Mouse (Mus musculus) hindbrain, embryonic 11.5 days (tissue): ENCODE results near the gene Plpp6. TPM values are rescaled to one million over a fixed set of nuclear protein-coding genes. Genes with fewer than 3 reads are reported as not detected.

Source experiments
- ATAC-seq: fragments of 200-750 bp; cut with Nextera tagmentation; 2 replicates; pipeline ENCODE4 v1.8.0; 2017; ENCODE audit warnings: mild to moderate bottlenecking, moderate TSS enrichment, moderate library complexity; ENCODE audit not compliant: low FRiP score
- DNase-seq: peaks from one replicate; pipeline ENCODE4 v3.0.0-alpha.2; 2015; ENCODE audit warnings: low spot score
- H3K27ac ChIP-seq: fragments of 300-500 bp; sonication (generic); 2 replicates; pipeline ENCODE4 v1.5.1; 2014; ENCODE audit warnings: mild to moderate bottlenecking, low read depth, low read length
- H3K27me3 ChIP-seq: fragments of 300-500 bp; sonication (generic); 2 replicates; pipeline ENCODE4 v1.6.1; 2014; ENCODE audit warnings: mild to moderate bottlenecking, low read length, moderate library complexity, mixed read lengths; ENCODE audit not compliant: control insufficient read depth, insufficient read depth
- H3K36me3 ChIP-seq: fragments of 300-500 bp; sonication (generic); 2 replicates; pipeline ENCODE4 v1.6.1; 2014; ENCODE audit warnings: mild to moderate bottlenecking, low read length, moderate library complexity, mixed read lengths; ENCODE audit not compliant: control insufficient read depth, insufficient read depth
- H3K4me1 ChIP-seq: fragments of 300-500 bp; sonication (generic); replicated peaks from 2 replicates; pipeline ENCODE4 v1.6.1; 2014; ENCODE audit warnings: low read length, mixed read lengths; ENCODE audit not compliant: control insufficient read depth, insufficient read depth
- H3K4me2 ChIP-seq: fragments of 300-500 bp; sonication (generic); replicated peaks from 2 replicates; pipeline ENCODE4 v1.6.1; 2014; ENCODE audit warnings: mild to moderate bottlenecking, low read depth, low read length
- H3K4me3 ChIP-seq: fragments of 300-500 bp; sonication (generic); 2 replicates; pipeline ENCODE4 v1.5.1; 2014; ENCODE audit warnings: low read depth, low read length
- H3K9ac ChIP-seq: fragments of 300-500 bp; sonication (generic); 2 replicates; pipeline ENCODE4 v1.6.1; 2014; ENCODE audit warnings: low read depth, low read length
- H3K9me3 ChIP-seq: fragments of 300-500 bp; sonication (generic); 2 replicates; pipeline ENCODE4 v1.6.1; 2016; ENCODE audit warnings: low read length; ENCODE audit not compliant: control insufficient read depth
- WGBS: fragments of 180-500 bp; shearing (Covaris S2); extraction: QIAGEN DNeasy Blood & Tissue Kit; methylation state at CpG from one replicate; pipeline ENCODE4 v1.1.7; 2014; 5-methylcytosine and 5-hydroxymethylcytosine counted together
- polyA plus RNA-seq: library from polyadenylated mRNA; unstranded; fragments of >200 nt; fragmentation: Nextera tagmentation; extraction: Ambion mirVana; gene quantifications from 2 replicates; pipeline ENCODE4 v1.2.1, GENCODE M21; 2014

Gene Plpp6
- polyA plus RNA-seq = 6.5 and 7.6 TPM in 2 replicates

DNA sequence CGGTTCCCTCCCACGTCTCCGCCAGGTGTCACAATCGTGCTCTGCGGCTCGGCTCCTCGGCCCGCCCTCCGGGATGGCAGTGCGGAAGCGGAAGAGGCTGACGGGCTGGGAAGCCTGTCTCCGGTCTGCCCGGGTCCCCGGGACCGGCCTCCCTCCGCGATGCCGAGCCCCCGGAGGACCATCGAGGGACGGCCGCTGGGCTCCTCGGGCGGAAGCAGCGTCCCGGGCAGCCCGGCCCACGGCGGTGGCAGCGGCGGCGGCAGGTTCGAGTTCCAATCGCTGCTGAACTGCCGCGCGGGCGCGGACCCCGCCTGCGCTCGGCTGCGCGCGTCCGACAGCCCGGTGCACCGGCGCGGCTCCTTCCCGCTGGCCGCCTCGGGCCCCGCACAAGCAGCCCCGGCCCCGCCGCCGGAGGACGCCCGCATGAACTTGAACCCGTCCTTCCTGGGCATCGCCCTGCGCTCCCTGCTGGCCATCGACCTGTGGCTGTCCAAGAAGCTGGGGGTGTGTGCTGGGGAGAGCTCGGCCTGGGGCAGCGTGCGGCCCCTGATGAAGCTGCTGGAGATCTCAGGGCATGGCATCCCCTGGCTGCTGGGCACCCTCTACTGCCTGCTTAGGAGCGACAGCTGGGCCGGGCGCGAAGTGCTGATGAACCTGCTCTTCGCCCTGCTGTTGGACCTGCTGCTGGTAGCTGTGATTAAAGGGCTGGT is at the start of gene Plpp6:
Gene Plpp6, plus strand, starts transcription at position 112 of the 710 bp plus-strand sequence.
- Histone ChIP-seq H3K27me3 (0 out of 2 replicates have a peak, but pooled peaks cover 2% of the 10 kb centered on the region), H3K36me3 (no peaks in the 10 kb centered on the region), H3K9me3 (no peaks in the 10 kb centered on the region), H3K27ac (0 out of 2 replicates have a peak within 1 kb of the TSS, but pooled peaks have one; percentile 39), H3K4me1 (peaks cover 2% of the 10 kb centered on the region; the same call in 1 of the 2 replicates), H3K4me2 (peak within 1 kb of the TSS; percentile 83), H3K4me3 (peak within 1 kb of the TSS; percentile 77), H3K9ac (peak within 1 kb of the TSS; percentile 88)
- 0% methylated on average over 65 of the region's 73 CpGs for WGBS
- DNase-seq = peak; percentile 76
- ATAC-seq = peak; percentile 82

DNA sequence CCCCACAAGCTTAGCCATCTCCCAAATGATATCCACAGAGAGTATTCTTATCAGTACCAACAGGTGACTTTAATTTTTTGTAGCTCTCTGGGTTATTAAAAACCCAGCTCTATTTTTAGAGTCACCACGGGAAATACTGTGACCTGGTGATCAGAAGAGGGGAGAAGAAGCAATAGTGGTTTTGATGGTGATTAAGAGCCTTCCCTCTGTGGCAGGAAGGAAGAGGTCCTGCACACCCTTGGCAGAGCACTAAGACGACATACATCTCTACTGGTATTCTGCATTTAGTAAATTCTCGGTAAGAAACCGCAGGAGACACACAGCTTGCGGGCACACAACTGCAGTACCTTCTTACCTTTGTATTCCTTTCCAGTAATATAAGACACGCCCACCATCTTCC is 49.2 kb upstream of the Plpp6 start:
- H3K9ac ChIP-seq = no peak overlapping the region
- 81% methylated on average over 6 of the region's 6 CpGs for WGBS
- H3K4me2 ChIP-seq = no peak overlapping the region
- no peak for ATAC-seq
- no peaks in the 10 kb centered on the region for H3K9me3 ChIP-seq
- H3K4me1 ChIP-seq = no peaks in the 10 kb centered on the region
- DNase-seq = no peak
- H3K27ac ChIP-seq = no peak overlapping the region
- no peaks in the 10 kb centered on the region for H3K27me3 ChIP-seq
- no peak overlapping the region for H3K4me3 ChIP-seq
- no peaks in the 10 kb centered on the region for H3K36me3 ChIP-seq

DNA sequence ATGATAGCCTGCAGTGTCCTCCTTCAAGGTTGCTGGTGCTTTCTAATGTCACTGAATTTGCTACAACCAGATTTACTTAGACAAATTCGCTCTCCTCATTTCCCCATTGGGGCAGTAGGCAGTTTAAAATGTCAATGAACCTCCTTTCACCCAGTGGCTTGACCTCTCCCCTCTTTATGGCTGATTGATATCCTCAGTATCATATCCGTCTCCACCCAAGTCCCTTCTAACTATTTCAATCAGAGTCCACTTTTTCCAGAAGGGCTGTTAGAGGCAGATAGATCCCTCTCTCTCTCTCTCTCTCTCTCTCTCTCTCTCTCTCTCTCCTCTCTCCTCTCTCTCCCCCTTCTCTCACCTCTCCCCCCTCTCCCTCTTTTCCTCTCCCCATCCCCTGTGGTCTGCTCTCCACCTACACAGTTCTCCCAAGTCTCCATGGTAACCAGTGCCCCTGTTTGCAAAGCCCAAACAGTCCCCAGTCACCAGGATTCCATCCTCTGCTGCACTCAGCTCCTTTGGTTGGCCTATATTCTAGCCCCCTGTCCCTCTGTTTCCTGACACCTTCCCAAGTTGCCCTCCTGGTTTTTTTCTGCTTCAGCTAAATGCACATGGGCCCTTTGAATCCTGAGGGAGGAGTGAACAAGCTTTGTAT is 48.0 kb upstream of the Plpp6 start:
- Histone ChIP-seq H3K4me3 (no peak overlapping the region), H3K9me3 (no peaks in the 10 kb centered on the region), H3K4me1 (no peaks in the 10 kb centered on the region), H3K36me3 (no peaks in the 10 kb centered on the region), H3K27ac (no peak overlapping the region), H3K9ac (no peak overlapping the region), H3K27me3 (no peaks in the 10 kb centered on the region), H3K4me2 (no peak overlapping the region)
- no peak for DNase-seq
- 65% methylated on average over 2 of the region's 2 CpGs for WGBS
- no peak for ATAC-seq

DNA sequence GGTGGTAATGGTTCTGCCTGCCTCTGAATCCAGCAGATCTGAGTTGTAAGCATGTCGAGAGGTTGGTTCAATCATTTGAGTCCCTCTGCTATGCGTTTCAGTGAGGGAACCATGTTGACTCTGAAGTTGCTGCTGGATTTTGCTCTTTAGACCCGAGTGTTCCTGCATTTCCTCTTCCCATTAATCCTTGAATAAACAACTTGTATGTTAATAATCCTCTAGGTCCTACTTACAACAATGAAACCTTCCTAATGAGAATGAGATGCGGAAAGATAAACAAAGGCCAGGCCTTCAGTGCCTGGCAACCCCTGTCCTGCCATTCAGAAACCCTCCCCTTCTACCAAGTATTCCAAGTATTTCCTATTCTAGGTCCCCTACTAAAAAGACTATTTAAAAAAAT is 47.3 kb upstream of the Plpp6 start:
- Histone ChIP-seq H3K4me2 (no peak overlapping the region), H3K27me3 (no peaks in the 10 kb centered on the region), H3K4me1 (no peaks in the 10 kb centered on the region), H3K36me3 (no peaks in the 10 kb centered on the region), H3K27ac (no peak overlapping the region), H3K4me3 (no peak overlapping the region), H3K9ac (no peak overlapping the region), H3K9me3 (no peaks in the 10 kb centered on the region)
- ATAC-seq = no peak
- no peak for DNase-seq
- WGBS = 64% methylated on average over 4 of the region's 4 CpGs

DNA sequence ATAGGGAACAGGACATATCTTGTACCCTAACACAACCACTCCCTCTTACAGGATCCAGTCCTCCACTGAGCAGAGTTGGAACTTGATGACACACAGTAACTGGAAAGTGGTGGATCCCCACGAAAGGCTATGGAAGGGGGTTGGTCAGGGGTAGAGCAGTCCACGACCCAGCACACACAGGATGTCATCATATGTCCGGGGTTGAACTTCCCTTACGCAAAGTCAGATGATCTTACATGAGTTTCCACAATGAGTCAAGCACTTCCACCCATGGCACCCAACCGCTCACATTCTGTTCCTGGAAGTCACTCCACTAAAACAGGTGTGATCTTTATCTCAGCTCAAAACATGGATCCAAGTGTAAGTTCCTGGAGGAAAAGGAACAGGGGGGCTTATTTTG is 45.9 kb upstream of the Plpp6 start:
- H3K9ac ChIP-seq = no peak overlapping the region
- H3K36me3 ChIP-seq = no peaks in the 10 kb centered on the region
- no peak for DNase-seq
- no peak overlapping the region for H3K4me3 ChIP-seq
- no peak overlapping the region for H3K27ac ChIP-seq
- no peaks in the 10 kb centered on the region for H3K27me3 ChIP-seq
- H3K4me2 ChIP-seq = no peak overlapping the region
- 87% methylated on average over 5 of the region's 5 CpGs for WGBS
- H3K4me1 ChIP-seq = no peaks in the 10 kb centered on the region
- no peak for ATAC-seq
- no peaks in the 10 kb centered on the region for H3K9me3 ChIP-seq

DNA sequence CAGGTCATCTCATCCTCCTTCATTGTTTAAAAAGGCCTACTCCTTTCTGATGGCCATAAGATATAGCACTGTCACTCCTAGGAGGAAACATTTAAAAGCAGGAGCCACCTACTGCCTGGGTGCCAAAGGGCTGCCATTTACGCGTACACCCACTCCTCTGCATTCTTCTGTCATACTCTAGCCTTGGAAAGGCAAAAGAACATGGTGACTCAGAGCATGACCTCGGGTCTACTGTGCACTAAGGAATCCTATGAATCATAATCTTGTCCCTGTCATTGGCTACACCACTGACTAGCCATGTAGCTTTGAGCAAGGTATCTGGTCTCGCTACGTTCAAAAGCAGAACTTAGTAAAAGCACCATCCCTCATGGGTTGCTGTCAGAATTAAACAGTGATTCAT is 37.4 kb upstream of the Plpp6 start:
- Histone ChIP-seq H3K4me3 (no peak overlapping the region), H3K9me3 (no peaks in the 10 kb centered on the region), H3K27ac (no peak overlapping the region), H3K9ac (no peak overlapping the region), H3K27me3 (no peaks in the 10 kb centered on the region), H3K36me3 (no peaks in the 10 kb centered on the region), H3K4me1 (no peaks in the 10 kb centered on the region), H3K4me2 (no peak overlapping the region)
- DNase-seq (no peak), ATAC-seq (no peak)
- WGBS = 90% methylated on average over 5 of the region's 5 CpGs

DNA sequence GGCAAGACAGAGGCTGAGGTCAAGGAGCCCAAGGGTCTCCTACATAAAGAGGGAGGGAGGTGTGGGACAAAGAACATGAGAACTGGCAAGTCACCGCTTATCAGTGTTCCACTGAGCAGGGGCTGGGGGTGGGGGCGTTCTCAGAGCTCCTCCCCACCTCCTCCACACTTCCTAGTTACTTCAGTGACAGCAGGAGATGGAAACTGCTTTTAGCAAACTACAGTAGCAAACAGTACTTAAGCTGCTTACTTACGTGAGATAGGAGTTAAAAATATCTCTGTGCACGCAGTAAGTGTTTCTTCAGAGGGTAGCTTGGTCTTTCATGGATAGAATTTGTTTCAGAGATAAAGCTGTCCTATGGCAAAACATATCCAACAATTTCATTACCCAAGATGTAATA is 36.4 kb upstream of the Plpp6 start:
- H3K27ac ChIP-seq = no peak overlapping the region
- H3K4me3 ChIP-seq = no peak overlapping the region
- no peaks in the 10 kb centered on the region for H3K4me1 ChIP-seq
- H3K9ac ChIP-seq = no peak overlapping the region
- H3K9me3 ChIP-seq = no peaks in the 10 kb centered on the region
- H3K4me2 ChIP-seq = no peak overlapping the region
- WGBS = 77% methylated on average over 4 of the region's 4 CpGs
- ATAC-seq (no peak), DNase-seq (no peak)
- H3K36me3 ChIP-seq = no peaks in the 10 kb centered on the region
- H3K27me3 ChIP-seq = no peaks in the 10 kb centered on the region

DNA sequence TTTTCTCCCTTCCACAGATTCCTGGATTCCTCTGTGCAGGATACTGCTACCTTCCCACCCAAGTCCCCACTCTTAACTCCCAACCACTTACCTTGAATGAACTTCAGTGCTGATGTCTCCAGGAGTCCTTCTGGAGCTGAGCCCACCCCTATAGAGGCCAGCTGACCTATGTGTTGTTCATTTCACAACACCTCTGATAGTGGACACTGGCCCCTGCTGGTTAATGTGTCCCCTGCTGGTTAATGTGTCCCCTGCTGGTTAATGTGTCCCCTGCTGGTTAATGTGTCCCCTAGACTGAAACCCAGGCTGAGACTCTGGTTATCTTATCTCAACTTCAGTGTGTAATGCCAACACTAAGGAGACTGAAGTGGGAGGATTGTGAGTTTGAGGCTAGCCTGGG is 34.7 kb upstream of the Plpp6 start:
- no peak overlapping the region for H3K9ac ChIP-seq
- no peak overlapping the region for H3K27ac ChIP-seq
- H3K36me3 ChIP-seq = no peaks in the 10 kb centered on the region
- no peak overlapping the region for H3K4me2 ChIP-seq
- ATAC-seq (no peak), DNase-seq (no peak)
- no peak overlapping the region for H3K4me3 ChIP-seq
- H3K4me1 ChIP-seq = no peaks in the 10 kb centered on the region
- no peaks in the 10 kb centered on the region for H3K27me3 ChIP-seq
- H3K9me3 ChIP-seq = no peaks in the 10 kb centered on the region

DNA sequence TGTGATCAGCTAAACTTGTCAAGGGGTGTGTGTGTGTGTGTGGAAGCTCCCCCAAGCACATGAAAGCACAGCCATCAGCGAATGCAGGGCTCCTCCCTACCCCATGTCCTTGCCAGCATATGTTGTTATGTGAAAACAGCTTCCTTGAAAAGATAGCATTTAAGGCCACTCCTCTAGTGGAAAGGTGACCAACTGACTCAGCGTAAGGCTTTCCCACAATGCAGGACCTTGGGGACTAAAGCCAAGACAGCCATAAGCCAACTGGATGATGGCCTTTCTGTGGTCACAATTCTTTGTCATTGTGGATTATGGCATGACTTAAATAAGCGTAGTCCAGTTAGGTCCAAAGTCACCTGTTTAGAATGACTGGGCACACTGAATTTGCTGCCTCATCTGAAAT is 28.9 kb upstream of the Plpp6 start:
- 92% methylated on average over 3 of the region's 3 CpGs for WGBS
- no peak overlapping the region for H3K27ac ChIP-seq
- H3K9ac ChIP-seq = no peak overlapping the region
- no peak for DNase-seq
- H3K27me3 ChIP-seq = no peaks in the 10 kb centered on the region
- no peaks in the 10 kb centered on the region for H3K4me1 ChIP-seq
- ATAC-seq = no peak
- no peaks in the 10 kb centered on the region for H3K36me3 ChIP-seq
- H3K4me2 ChIP-seq = no peak overlapping the region
- no peaks in the 10 kb centered on the region for H3K9me3 ChIP-seq
- H3K4me3 ChIP-seq = no peak overlapping the region
